Mouse (Mus musculus) midbrain, postnatal 0 days (tissue): ENCODE data around the gene Fxn. TPM values are rescaled to one million over a fixed set of nuclear protein-coding genes. Genes with fewer than 3 reads are reported as not detected.
"Not testable (repeated sequence)": the region's sequence is repeated elsewhere in the genome, so short reads cannot be mapped to it uniquely, and the experiment has no call there.

Experiments used
- ATAC-seq: fragments of 200-750 bp; cut with Nextera tagmentation; 2 replicates; pipeline ENCODE4 v1.8.0; 2017; ENCODE audit warnings: moderate number of reproducible peaks, mild to moderate bottlenecking, moderate TSS enrichment, moderate library complexity; ENCODE audit not compliant: low FRiP score
- DNase-seq: peaks from one replicate; pipeline ENCODE4 v3.0.0-alpha.2; 2015; ENCODE audit warnings: low spot score
- H3K27ac ChIP-seq: fragments of 300-500 bp; sonication (generic); 2 replicates; pipeline ENCODE4 v1.5.1; 2014; ENCODE audit warnings: low read depth, mild to moderate bottlenecking, low read length, mixed read lengths
- H3K27me3 ChIP-seq: fragments of 300-500 bp; sonication (generic); 2 replicates; pipeline ENCODE4 v1.6.1; 2014; ENCODE audit warnings: low read length, control low read depth, mixed read lengths; ENCODE audit not compliant: insufficient read depth
- H3K36me3 ChIP-seq: fragments of 300-500 bp; sonication (generic); 2 replicates; pipeline ENCODE4 v1.6.1; 2014; ENCODE audit warnings: low read length, control low read depth, mixed read lengths; ENCODE audit not compliant: insufficient read depth
- H3K4me1 ChIP-seq: fragments of 300-500 bp; sonication (generic); 2 replicates; pipeline ENCODE4 v1.6.1; 2014; ENCODE audit warnings: mild to moderate bottlenecking, control low read depth, antibody characterized with exemption, low read length, mixed read lengths; ENCODE audit not compliant: insufficient read depth
- H3K4me2 ChIP-seq: fragments of 300-500 bp; sonication (generic); 2 replicates; pipeline ENCODE4 v1.6.1; 2014; ENCODE audit warnings: low read depth, mild to moderate bottlenecking, low read length, mixed read lengths; ENCODE audit not compliant: poor library complexity, severe bottlenecking
- H3K4me3 ChIP-seq: fragments of 300-500 bp; sonication (generic); 2 replicates; pipeline ENCODE4 v1.5.1; 2014; ENCODE audit warnings: low read depth, mild to moderate bottlenecking, low read length, moderate library complexity
- H3K9ac ChIP-seq: fragments of 300-500 bp; sonication (generic); replicated peaks from 2 replicates; pipeline ENCODE4 v1.6.1; 2014; ENCODE audit warnings: mild to moderate bottlenecking, low read length, moderate library complexity, mixed read lengths; ENCODE audit not compliant: poor library complexity, severe bottlenecking
- H3K9me3 ChIP-seq: fragments of 300-500 bp; sonication (generic); 2 replicates; pipeline ENCODE4 v1.6.1; 2016; ENCODE audit warnings: low read length, control low read depth
- CTCF ChIP-seq: IDR thresholded peaks from 2 replicates; pipeline ENCODE4 v1.5.1; 2016; ENCODE audit warnings: antibody characterized with exemption, mild to moderate bottlenecking
- WGBS: fragments of 180-500 bp; shearing (Covaris S2); extraction: QIAGEN DNeasy Blood & Tissue Kit; methylation state at CpG from one replicate; pipeline ENCODE4 v1.1.7; 2014; 5-methylcytosine and 5-hydroxymethylcytosine counted together
- polyA plus RNA-seq: library from polyadenylated mRNA; unstranded; fragments of >200 nt; fragmentation: Nextera tagmentation; extraction: Ambion mirVana; gene quantifications from 2 replicates; pipeline ENCODE4 v1.2.1, GENCODE M21; 2015
- total RNA-seq: library from RNA; depleted of rRNA; stranded (reverse); fragments of >200 nt; gene quantifications from 2 replicates; pipeline ENCODE4 v1.2.3, GENCODE M21; 2014

The Fxn gene
- total and polyA plus RNA-seq, 2 experiments from 2014 or later = 25.4 to 42.5 TPM

GRCm38 (mm10) chr19:24253657-24254260 is 26.6 kb downstream of the Fxn start:
- Histone ChIP-seq H3K27me3 (no peaks in the 10 kb centered on the region), H3K9me3 (no peaks in the 10 kb centered on the region), H3K27ac (no peak overlapping the region), H3K9ac (no peak overlapping the region), H3K4me3 (no peak overlapping the region), H3K4me1 (no peaks in the 10 kb centered on the region), H3K36me3 (no peaks in the 10 kb centered on the region), H3K4me2 (no peak overlapping the region)
- 35% methylated on average over 9 of the region's 9 CpGs for WGBS
- ATAC-seq = no peak
- no peak for TF ChIP-seq CTCF
- no peak for DNase-seq

- H3K27ac ChIP-seq = no peak overlapping the region
- H3K9ac ChIP-seq = no peak overlapping the region
- no peaks in the 10 kb centered on the region for H3K4me1 ChIP-seq
- DNase-seq = no peak
- no peaks in the 10 kb centered on the region for H3K9me3 ChIP-seq
- 19% methylated on average over 6 of the region's 6 CpGs for WGBS
- no peaks in the 10 kb centered on the region for H3K36me3 ChIP-seq
- no peak overlapping the region for H3K4me3 ChIP-seq
- H3K27me3 ChIP-seq = no peaks in the 10 kb centered on the region
- no peak for TF ChIP-seq CTCF
- H3K4me2 ChIP-seq = no peak overlapping the region
- ATAC-seq = no peak
Observed at GRCm38 (mm10) chr19:24251869-24252268, 28.5 kb downstream of the Fxn start.

- Histone ChIP-seq H3K27ac (no peak overlapping the region), H3K4me3 (no peak overlapping the region), H3K27me3 (no peaks in the 10 kb centered on the region), H3K9me3 (no peaks in the 10 kb centered on the region), H3K4me1 (no peaks in the 10 kb centered on the region), H3K4me2 (no peak overlapping the region), H3K36me3 (no peaks in the 10 kb centered on the region), H3K9ac (no peak overlapping the region)
- DNase-seq (no peak), ATAC-seq (no peak)
- WGBS = 84% methylated on average over 6 of the region's 6 CpGs
- no peak for TF ChIP-seq CTCF
Observed at GRCm38 (mm10) chr19:24243340-24243739, 37.1 kb downstream of the Fxn start.

- H3K27ac ChIP-seq = no peak overlapping the region
- no peaks in the 10 kb centered on the region for H3K27me3 ChIP-seq
- no peaks in the 10 kb centered on the region for H3K36me3 ChIP-seq
- H3K4me1 ChIP-seq = no peaks in the 10 kb centered on the region
- no peak for DNase-seq
- H3K4me2 ChIP-seq = no peak overlapping the region
- no peak overlapping the region for H3K4me3 ChIP-seq
- H3K9ac ChIP-seq = no peak overlapping the region
- no peak for ATAC-seq
- no peaks in the 10 kb centered on the region for H3K9me3 ChIP-seq
- no peak for TF ChIP-seq CTCF
- WGBS = 40% methylated on average over 14 of the region's 14 CpGs
Observed at GRCm38 (mm10) chr19:24241799-24242546, 38.4 kb downstream of the Fxn start.

- no peak for ATAC-seq
- Histone ChIP-seq H3K9me3 (no peaks in the 10 kb centered on the region), H3K36me3 (no peaks in the 10 kb centered on the region), H3K4me2 (no peak overlapping the region), H3K27ac (no peak overlapping the region), H3K4me1 (no peaks in the 10 kb centered on the region), H3K9ac (no peak overlapping the region), H3K27me3 (no peaks in the 10 kb centered on the region), H3K4me3 (no peak overlapping the region)
- WGBS = 81% methylated on average over 8 of the region's 8 CpGs
- TF ChIP-seq CTCF = no peak
- no peak for DNase-seq
Observed at GRCm38 (mm10) chr19:24241271-24241670, 39.1 kb downstream of the Fxn start.

GRCm38 (mm10) chr19:24238011-24238410 is 42.4 kb downstream of the Fxn start:
- WGBS = 80% methylated on average over 4 of the region's 4 CpGs
- TF ChIP-seq CTCF = no peak
- H3K4me1 ChIP-seq = no peaks in the 10 kb centered on the region
- H3K4me3 ChIP-seq = no peak overlapping the region
- H3K36me3 ChIP-seq = no peaks in the 10 kb centered on the region
- ATAC-seq (no peak), DNase-seq (no peak)
- H3K9ac ChIP-seq = no peak overlapping the region
- no peaks in the 10 kb centered on the region for H3K9me3 ChIP-seq
- H3K27me3 ChIP-seq = no peaks in the 10 kb centered on the region
- H3K4me2 ChIP-seq = no peak overlapping the region
- H3K27ac ChIP-seq = no peak overlapping the region

GRCm38 (mm10) chr19:24232356-24232755 is 48.0 kb downstream of the Fxn start:
- H3K4me2 ChIP-seq, H3K27me3 ChIP-seq, ATAC-seq, DNase-seq, H3K9ac ChIP-seq, H3K36me3 ChIP-seq, H3K4me3 ChIP-seq, H3K4me1 ChIP-seq, H3K27ac ChIP-seq, H3K9me3 ChIP-seq: not testable (repeated sequence)
- WGBS = 92% methylated on average over 1 of the region's 1 CpGs
